Mouse (Mus musculus) cerebellum, adult 11 months (tissue): ENCODE measurements at regions not wholly inside any gene's neighbourhood (a gene's known extent, or its start where the extent isn't known, plus 50 kb on each side); places are given as distances from the start of the nearest gene placed in this dataset.
A peak's percentile ranks its signal among the peaks of the same experiment; 100 is the strongest.

Experiments
- DNase-seq: peaks from one replicate; pipeline ENCODE4 v3.0.0; 2022

- no peak for DNase-seq
These were observed 56.0 kb downstream of the Pttg1 start for GRCm38 (mm10) chr11:43370025-43370424.

- DNase-seq = no peak
These were observed 57.7 kb downstream of the Pttg1 start for GRCm38 (mm10) chr11:43368346-43368745.

- DNase-seq = no peak
These were observed 64.2 kb downstream of the Pttg1 start for GRCm38 (mm10) chr11:43361858-43362257.

- DNase-seq = no peak
These were observed 67.4 kb downstream of the Pttg1 start for GRCm38 (mm10) chr11:43358390-43359291.

GRCm38 (mm10) chr11:43353602-43354001 is 72.4 kb downstream of the Pttg1 start:
- DNase-seq = no peak

- DNase-seq = no peak
These were observed 73.0 kb downstream of the Pttg1 start for GRCm38 (mm10) chr11:43353030-43353429.

GRCm38 (mm10) chr11:43351818-43352217 is 74.2 kb downstream of the Pttg1 start:
- no peak for DNase-seq

GRCm38 (mm10) chr11:43351348-43351747 is 74.7 kb downstream of the Pttg1 start:
- no peak for DNase-seq

- no peak for DNase-seq
These were observed 75.8 kb downstream of the Pttg1 start for GRCm38 (mm10) chr11:43350242-43350641.

- no peak for DNase-seq
These were observed 76.5 kb downstream of the Pttg1 start for GRCm38 (mm10) chr11:43349564-43349963.

GRCm38 (mm10) chr11:43348571-43348970 is 77.5 kb downstream of the Pttg1 start:
- DNase-seq = peak; percentile 85

GRCm38 (mm10) chr11:43346489-43346888 is 79.6 kb downstream of the Pttg1 start:
- no peak for DNase-seq

GRCm38 (mm10) chr11:43344767-43345561 is 81.1 kb downstream of the Pttg1 start:
- DNase-seq = no peak

- DNase-seq = no peak
These were observed 82.5 kb downstream of the Pttg1 start for GRCm38 (mm10) chr11:43343574-43343973.

- DNase-seq = no peak
These were observed 87.6 kb downstream of the Pttg1 start for GRCm38 (mm10) chr11:43338377-43338993.

- no peak for DNase-seq
These were observed 90.3 kb downstream of the Pttg1 start for GRCm38 (mm10) chr11:43335668-43336265.

- DNase-seq = no peak
These were observed 92.5 kb downstream of the Pttg1 start for GRCm38 (mm10) chr11:43333547-43333946.

- peak; percentile 25 for DNase-seq
These were observed 112.1 kb downstream of the Pttg1 start for GRCm38 (mm10) chr11:43313996-43314395.
